Mouse (Mus musculus) cerebellum, postnatal 10 days (tissue): ENCODE data around the gene Usp38.

Source experiments
- DNase-seq, 2 experiments: peaks; one replicate each; pipeline ENCODE4 v3.0.0; 2021; ENCODE audit warnings: mixed read lengths in 2 of 2

The Usp38 gene

DNA sequence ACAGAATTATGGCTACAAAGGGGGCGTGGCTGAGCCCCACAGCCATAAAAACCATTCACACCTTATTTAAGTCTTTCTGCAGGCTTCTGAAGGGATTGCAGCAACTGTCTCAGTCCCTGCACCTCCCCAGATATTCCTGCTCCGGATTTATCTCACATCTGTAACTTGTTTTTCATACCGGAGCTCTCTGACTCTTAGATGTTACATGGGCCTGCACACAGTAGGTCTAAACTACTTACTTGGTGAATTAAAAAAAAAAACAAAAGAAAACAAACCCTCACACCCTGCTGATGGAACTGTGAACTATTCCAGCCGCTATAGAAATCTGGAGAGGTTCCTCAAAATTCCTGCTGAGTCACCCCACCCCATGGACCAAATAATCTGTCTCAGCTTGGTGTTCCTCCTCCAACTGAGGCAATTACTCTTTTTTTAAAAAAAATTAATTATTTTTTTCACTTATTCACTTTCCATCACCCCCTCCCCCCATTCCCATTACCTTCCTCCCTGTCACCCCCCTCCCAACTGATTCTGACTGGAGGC, 53.6 kb downstream of the Usp38 start:
- no peak for DNase-seq

DNA sequence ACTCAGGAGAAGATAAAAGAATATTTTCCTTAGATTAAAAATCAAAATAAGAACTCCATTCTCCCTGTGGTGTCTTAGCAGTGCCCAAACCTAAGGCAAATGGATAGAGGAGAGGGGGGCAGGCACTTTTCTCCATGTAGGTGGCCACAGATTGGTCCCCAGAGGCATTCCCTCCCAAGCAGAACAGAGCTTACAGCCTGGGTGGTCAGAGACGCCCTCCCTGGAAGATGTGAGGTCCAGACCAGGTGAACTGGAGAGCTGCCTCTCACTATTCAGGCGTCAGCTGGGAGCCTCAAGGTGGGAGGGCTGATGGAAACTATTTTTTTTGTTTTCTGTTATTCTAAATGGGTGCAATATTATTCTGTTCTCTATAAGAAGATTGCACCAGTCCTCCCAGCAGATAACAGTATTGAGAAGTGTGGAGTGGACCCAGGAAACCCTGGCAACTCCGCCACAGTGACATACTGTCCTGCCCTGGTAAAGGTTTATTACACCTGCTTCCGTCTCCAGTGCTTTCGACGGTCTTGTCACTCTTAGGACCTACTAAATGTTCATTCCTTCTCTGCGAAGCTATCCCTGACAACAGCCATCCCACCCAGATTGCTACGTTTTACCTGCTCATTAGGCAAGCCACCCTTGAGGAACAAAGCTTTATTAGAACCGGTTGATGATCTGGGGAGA, 55.0 kb downstream of the Usp38 start:
- no peak for DNase-seq

DNA sequence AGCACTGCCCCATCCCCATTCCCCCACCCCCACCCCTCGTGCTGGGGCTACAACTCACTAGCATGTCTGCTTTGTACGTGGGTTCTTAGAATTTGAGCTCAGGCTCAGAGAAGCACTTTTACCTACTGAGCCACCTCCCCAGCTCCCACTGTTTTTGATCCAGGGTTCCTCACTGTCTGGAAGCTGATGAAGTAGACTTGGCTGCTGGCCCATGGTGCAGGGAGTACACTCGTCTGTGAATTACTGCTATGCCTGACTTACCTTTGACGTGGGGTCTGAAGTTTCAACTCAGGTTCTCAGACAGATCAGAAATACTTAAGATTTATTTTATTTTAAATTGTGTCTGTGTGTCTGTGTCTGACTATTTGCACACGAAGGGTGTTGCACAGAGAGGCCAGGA, 57.0 kb downstream of the Usp38 start:
- peak; percentile 16 to 38 for DNase-seq

DNA sequence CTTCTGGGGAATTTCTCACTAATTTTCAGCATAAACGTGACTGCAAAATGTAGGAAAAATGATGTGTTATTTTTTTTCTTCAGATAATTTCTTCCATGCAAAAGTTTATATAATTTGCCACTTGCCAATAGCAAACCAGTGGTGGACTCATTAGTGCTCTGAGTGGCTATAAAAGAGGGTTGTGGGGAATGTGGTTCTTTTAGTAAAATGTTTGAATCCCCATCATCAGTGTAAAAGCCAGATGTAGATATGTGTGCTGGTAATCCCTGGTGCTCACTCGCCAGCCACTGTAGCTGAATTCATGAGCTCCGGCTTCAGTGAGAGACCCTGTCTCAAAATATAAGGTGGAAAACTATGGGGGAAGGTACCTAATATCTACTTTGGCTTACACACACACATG, 61.8 kb downstream of the Usp38 start:
- no peak for DNase-seq

DNA sequence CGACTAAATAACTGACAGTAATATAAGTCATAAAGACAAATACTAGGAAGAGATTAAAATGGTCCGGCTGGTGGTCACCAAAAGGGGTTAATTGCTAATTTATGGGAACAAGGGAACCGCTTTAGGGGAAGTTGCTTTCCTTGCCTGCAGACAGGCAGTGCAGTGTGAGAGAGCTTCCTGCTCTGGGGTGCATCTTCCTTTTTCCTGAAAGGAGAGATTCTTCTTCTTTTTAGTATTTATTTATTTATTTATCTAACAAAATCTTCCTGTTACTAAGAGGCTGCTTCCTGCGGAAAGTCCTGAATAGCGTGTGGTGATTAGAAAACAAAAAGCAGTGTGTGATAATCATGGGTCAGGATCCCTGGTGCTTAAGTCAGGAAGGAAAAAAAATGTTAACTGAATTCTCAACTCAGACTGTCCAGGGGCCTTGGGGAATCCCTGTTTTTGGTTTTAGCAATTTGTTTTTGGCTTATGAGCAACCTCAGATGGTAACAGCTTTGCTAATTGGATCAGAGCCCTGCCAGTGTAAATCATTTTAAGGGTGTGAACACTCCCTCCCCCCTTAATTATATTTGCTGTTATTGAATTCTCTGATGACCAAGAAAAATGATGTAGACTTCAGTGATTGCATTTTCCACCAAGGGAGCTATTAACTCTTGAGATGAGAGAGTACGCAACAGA, 62.4 kb downstream of the Usp38 start:
- peak; percentile 49 for DNase-seq

DNA sequence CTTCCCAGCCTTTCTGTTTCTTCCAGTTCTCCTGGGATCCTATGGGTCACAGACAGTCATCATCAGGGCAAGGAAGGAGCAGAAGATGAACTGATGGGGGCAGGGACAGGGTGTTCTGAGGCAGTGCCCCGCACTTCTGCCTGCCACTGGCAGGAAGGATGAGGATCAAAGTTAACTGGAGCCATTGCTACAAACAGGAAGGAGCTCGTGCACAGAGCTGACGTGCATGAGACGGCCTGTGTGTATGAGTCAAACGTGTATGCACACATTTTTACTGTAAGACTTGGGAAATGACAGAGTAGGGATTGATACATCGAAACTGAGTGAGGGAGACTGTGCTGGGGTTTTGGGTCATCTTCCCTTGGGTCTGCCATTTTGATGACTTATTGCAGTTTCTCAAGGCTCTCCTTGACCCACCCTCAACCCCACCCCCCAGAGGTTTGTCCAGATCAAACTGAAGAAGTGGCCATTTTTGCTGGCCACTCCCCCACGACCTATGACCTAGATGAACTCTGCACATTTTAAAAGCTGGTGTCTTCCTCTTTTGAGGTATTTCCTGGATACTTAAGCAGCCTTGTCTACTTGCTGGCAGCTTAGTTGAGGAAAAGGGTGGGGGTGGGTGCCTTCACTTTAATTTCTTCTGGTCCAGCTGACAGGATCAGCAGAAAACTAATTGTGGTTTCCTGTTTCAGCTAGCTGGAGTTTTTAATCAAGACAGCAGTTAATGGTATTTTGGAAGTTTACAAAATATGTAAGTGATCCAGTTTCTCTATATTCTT, 66.1 kb downstream of the Usp38 start:
- no peak for DNase-seq

DNA sequence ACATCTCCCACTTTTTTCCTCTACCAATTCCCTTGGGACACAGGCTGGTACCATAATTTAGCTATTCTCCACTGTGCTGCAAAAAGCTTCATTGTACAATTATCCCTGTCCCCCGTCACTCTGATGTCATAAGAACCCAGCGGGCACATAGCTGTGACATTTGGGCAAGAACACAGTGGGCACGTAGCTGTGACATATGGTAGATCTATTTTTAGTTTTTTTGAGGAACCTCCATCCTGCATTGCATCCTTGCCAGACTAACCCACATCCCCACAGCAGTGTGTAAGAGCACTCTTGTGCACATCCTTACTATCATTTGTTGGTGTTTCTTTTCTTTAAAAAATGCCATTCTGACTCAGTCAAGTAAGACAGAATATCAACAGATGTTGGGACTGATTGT, 71.0 kb downstream of the Usp38 start:
- DNase-seq = peak; percentile 53 to 57

DNA sequence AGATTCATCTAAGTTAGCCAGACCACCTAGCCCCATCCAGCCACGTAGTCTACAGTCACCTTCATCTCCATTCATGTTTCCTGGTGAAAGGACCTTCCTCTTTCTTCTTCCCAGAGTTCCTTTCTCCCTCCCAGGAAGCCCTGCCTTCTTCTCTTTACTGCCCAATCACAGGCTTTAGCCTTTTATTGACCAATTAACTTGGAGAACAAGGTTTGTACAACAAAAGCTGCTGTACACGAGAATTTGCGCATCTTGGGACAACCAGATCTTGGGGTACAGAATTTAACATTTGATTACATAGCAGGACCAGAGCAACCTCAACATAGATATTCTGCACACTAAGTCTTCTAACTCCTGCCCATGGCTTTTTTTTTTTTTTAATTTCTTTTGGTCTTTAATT, 73.1 kb downstream of the Usp38 start:
- DNase-seq = no peak

DNA sequence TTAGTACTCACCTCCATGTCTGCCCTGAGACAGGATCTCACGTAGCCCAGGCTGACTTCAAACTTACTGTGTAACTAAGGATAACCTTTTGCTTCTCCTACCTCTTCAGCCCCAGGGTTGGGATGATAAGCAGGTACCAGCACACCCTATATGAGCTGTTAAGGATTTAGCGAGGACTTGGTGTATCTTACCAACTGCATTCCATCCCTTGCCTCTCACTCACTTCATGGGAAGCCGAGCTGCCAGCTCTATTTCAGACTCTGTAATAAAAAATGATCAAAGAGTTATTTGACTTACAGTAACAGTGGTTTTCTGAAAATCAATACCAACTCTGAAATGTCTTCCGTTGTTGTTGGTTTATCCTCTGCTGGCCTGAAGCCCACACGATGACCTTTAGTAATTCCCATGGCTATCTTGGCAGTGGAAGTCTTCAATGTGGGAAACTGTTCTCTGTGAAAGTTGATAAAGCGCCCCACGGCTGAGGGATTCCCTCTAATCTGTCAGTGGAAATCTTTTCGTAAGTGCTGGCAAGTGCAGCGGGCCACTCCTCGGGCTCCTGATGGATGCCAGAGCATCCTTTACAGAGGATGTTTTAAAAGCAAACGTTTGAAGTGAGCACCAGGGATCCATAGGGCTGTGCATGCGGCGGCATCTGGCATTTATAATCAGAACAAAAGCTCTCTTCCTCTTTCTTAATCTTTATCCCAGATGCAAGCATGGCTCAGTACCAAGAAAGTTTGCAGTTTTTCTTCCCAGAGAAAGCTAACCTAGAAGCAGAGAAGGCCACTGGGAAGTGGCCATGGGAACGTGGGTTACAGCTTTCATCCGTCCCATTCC, 76.7 kb downstream of the Usp38 start:
- no peak for DNase-seq
